Mouse (Mus musculus) mouse embryonic stem cell (cell line): Measurements from ENCODE around the gene Olfr1288.

ENCODE experiments used
- in situ Hi-C, 2 experiments: fragments of 300-500 bp; cut with MboI; formaldehyde crosslinking; loops; 1 replicate in 1 of 2; 3 replicates in 1 of 2; pipeline ENCODE4 v1.14.3; 2019 to 2020; ENCODE audit warnings: low sequenced_read_pairs in 2 of 2, low pct_unique_long_range_greater_than_20kb in 1 of 2, mixed read lengths in 1 of 2; ENCODE audit not compliant: unreplicated experiment in 1 of 2

Gene Olfr1288

GRCm38 (mm10) chr2:111473801-111474200 is at the start of gene Olfr1288:
Gene Olfr1288 (plus strand): TSS chr2:111474101.
- in situ Hi-C loops, result no loop called here

- in situ Hi-C loops, result no loop called here
These were observed 25.1 kb upstream of the Olfr1288 start, which contains the start of gene Olfr1287 for GRCm38 (mm10) chr2:111448842-111449241. Gene Olfr1287 (plus strand): TSS chr2:111449142.

GRCm38 (mm10) chr2:111480519-111480918 is 6.6 kb downstream of the Olfr1288 start, which contains the start of gene Olfr1289:
Gene Olfr1289 (plus strand): TSS chr2:111480819.
- in situ Hi-C loops, result no loop called here

- in situ Hi-C loops, result no loop called here
These were observed 19.8 kb downstream of the Olfr1288 start, which contains the start of gene Olfr1290 for GRCm38 (mm10) chr2:111493729-111494128. Gene Olfr1290 (minus strand): TSS chr2:111493829.

GRCm38 (mm10) chr2:111496880-111497279 is 23.0 kb downstream of the Olfr1288 start, which contains the start of gene Olfr1291-ps1:
Gene Olfr1291-ps1 (plus strand): TSS chr2:111497180.
- in situ Hi-C loops, result no loop called here

- in situ Hi-C loops, result no loop called here
These were observed 43.5 kb downstream of the Olfr1288 start for GRCm38 (mm10) chr2:111517451-111517850.

GRCm38 (mm10) chr2:111524903-111525302 is 51.0 kb downstream of the Olfr1288 start, which contains the start of gene Olfr1293-ps:
Gene Olfr1293-ps (plus strand): TSS chr2:111525203.
- in situ Hi-C loops, result no loop called here
